Mouse (Mus musculus) small intestine, adult 2 months (tissue): Measurements from ENCODE around the gene Htr1d. TPM values are rescaled to one million over a fixed set of nuclear protein-coding genes. Genes with fewer than 3 reads are reported as not detected.

Source experiments
- H3K27ac ChIP-seq: fragments of 200-500 bp; 2 replicates; pipeline ENCODE4 v1.5.1; 2012; ENCODE audit warnings: low read depth, low read length, control low read depth, inconsistent platforms; ENCODE audit not compliant: insufficient read depth
- H3K27me3 ChIP-seq: fragments of 200-500 bp; 2 replicates; pipeline ENCODE4 v1.6.1; 2012; ENCODE audit warnings: mild to moderate bottlenecking, moderate library complexity, low read length, inconsistent platforms; ENCODE audit not compliant: control insufficient read depth, insufficient read depth
- H3K36me3 ChIP-seq: fragments of 200-500 bp; 2 replicates; pipeline ENCODE4 v1.6.1; 2012; ENCODE audit warnings: mild to moderate bottlenecking, low read length, control low read depth, inconsistent platforms; ENCODE audit not compliant: control insufficient read depth, insufficient read depth
- H3K4me1 ChIP-seq: fragments of 200-500 bp; 2 replicates; pipeline ENCODE4 v1.6.1; 2012; ENCODE audit warnings: low read length, inconsistent platforms, mixed read lengths; ENCODE audit not compliant: control insufficient read depth, insufficient read depth, insufficient read length
- H3K4me3 ChIP-seq: fragments of 200-500 bp; 2 replicates; pipeline ENCODE4 v1.5.1; 2012; ENCODE audit warnings: low read depth, mild to moderate bottlenecking, control low read depth, inconsistent platforms, low read length, moderate library complexity
- CTCF ChIP-seq: fragments of 200-500 bp; IDR thresholded peaks from 2 replicates; pipeline ENCODE4 v1.5.1; 2012; ENCODE audit warnings: low read depth, mild to moderate bottlenecking, control low read depth, inconsistent platforms, low read length, moderate library complexity, mixed read lengths; ENCODE audit not compliant: insufficient replicate concordance, insufficient read length; ENCODE audit errors: extremely low read depth
- POLR2A ChIP-seq: fragments of 200-500 bp; IDR thresholded peaks from 2 replicates; pipeline ENCODE4 v1.6.1; 2012; ENCODE audit warnings: low read depth, mild to moderate bottlenecking, control low read depth, inconsistent platforms, low read length, moderate library complexity
- WGBS: fragments of 180-500 bp; shearing (Covaris S2); methylation state at CpG from one replicate; pipeline ENCODE4 v1.1.7; 2018; 5-methylcytosine and 5-hydroxymethylcytosine counted together
- polyA plus RNA-seq: library from polyadenylated mRNA; depleted of rRNA; stranded (reverse); fragments of >200 nt; gene quantifications from 2 replicates; pipeline ENCODE4 v1.2.3, GENCODE M21; 2012; rRNA removed

Gene Htr1d
- polyA plus RNA-seq = 0.05 and 0.23 TPM in 2 replicates

GRCm38 (mm10) chr4:136423224-136423623 lies at the start of gene Htr1d:
Gene Htr1d (plus strand): TSS chr4:136423524.
- WGBS = 56% methylated on average over 9 of the region's 9 CpGs
- TF ChIP-seq POLR2A (no peak), CTCF (no peak)
- H3K27ac ChIP-seq = no peak within 1 kb of the TSS
- H3K4me1 ChIP-seq = peaks cover 8% of the 10 kb centered on the region; the same call in 1 of the 2 replicates
- peaks cover 23% of the 10 kb centered on the region for H3K27me3 ChIP-seq
- H3K36me3 ChIP-seq = no peaks in the 10 kb centered on the region
- peak within 1 kb of the TSS; percentile 52 for H3K4me3 ChIP-seq

- Histone ChIP-seq H3K36me3 (no peaks in the 10 kb centered on the region), H3K27ac (no peak overlapping the region), H3K27me3 (no peaks in the 10 kb centered on the region), H3K4me3 (no peak overlapping the region), H3K4me1 (no peaks in the 10 kb centered on the region)
- WGBS = 74% methylated on average over 5 of the region's 5 CpGs
- TF ChIP-seq POLR2A (no peak), CTCF (no peak)
These were observed 46.3 kb upstream of the Htr1d start for GRCm38 (mm10) chr4:136377001-136377400.

- TF ChIP-seq POLR2A (no peak), CTCF (peak; percentile 20; the same call in 1 of the 2 replicates)
- no peaks in the 10 kb centered on the region for H3K36me3 ChIP-seq
- 84% methylated on average over 5 of the region's 5 CpGs for WGBS
- no peak overlapping the region for H3K4me3 ChIP-seq
- H3K4me1 ChIP-seq = no peaks in the 10 kb centered on the region
- no peaks in the 10 kb centered on the region; the same call in 1 of the 2 replicates for H3K27me3 ChIP-seq
- H3K27ac ChIP-seq = no peak overlapping the region
These were observed 40.3 kb upstream of the Htr1d start for GRCm38 (mm10) chr4:136383052-136383451.

GRCm38 (mm10) chr4:136383839-136384238 lies 39.5 kb upstream of the Htr1d start:
- no peaks in the 10 kb centered on the region; the same call in 1 of the 2 replicates for H3K27me3 ChIP-seq
- no peaks in the 10 kb centered on the region for H3K4me1 ChIP-seq
- H3K4me3 ChIP-seq = no peak overlapping the region
- no peak overlapping the region for H3K27ac ChIP-seq
- 73% methylated on average over 6 of the region's 6 CpGs for WGBS
- TF ChIP-seq CTCF (no peak), POLR2A (no peak)
- H3K36me3 ChIP-seq = no peaks in the 10 kb centered on the region

- no peak overlapping the region for H3K27ac ChIP-seq
- no peak overlapping the region for H3K4me3 ChIP-seq
- H3K36me3 ChIP-seq = no peaks in the 10 kb centered on the region
- WGBS = 39% methylated on average over 11 of the region's 11 CpGs
- TF ChIP-seq POLR2A = no peak
- no peak for TF ChIP-seq CTCF
- H3K4me1 ChIP-seq = no peaks in the 10 kb centered on the region
- no peaks in the 10 kb centered on the region; the same call in none of the 2 replicates for H3K27me3 ChIP-seq
These were observed 36.1 kb upstream of the Htr1d start for GRCm38 (mm10) chr4:136387261-136387660.

GRCm38 (mm10) chr4:136401806-136402205 lies 21.5 kb upstream of the Htr1d start:
- TF ChIP-seq CTCF (no peak), POLR2A (no peak)
- Histone ChIP-seq H3K36me3 (no peaks in the 10 kb centered on the region), H3K4me3 (no peak overlapping the region), H3K27me3 (no peaks in the 10 kb centered on the region), H3K4me1 (no peaks in the 10 kb centered on the region), H3K27ac (no peak overlapping the region)
- WGBS = 76% methylated on average over 10 of the region's 10 CpGs

- Histone ChIP-seq H3K4me1 (no peaks in the 10 kb centered on the region), H3K4me3 (no peak overlapping the region), H3K27me3 (no peaks in the 10 kb centered on the region), H3K27ac (no peak overlapping the region), H3K36me3 (no peaks in the 10 kb centered on the region)
- no peak for TF ChIP-seq POLR2A
- no peak for TF ChIP-seq CTCF
- 74% methylated on average over 11 of the region's 11 CpGs for WGBS
These were observed 15.5 kb upstream of the Htr1d start for GRCm38 (mm10) chr4:136407831-136408230.

GRCm38 (mm10) chr4:136411995-136412765 lies 11.1 kb upstream of the Htr1d start:
- Histone ChIP-seq H3K4me1 (no peaks in the 10 kb centered on the region), H3K27ac (no peak overlapping the region), H3K27me3 (no peaks in the 10 kb centered on the region), H3K4me3 (no peak overlapping the region), H3K36me3 (no peaks in the 10 kb centered on the region)
- no peak for TF ChIP-seq CTCF
- no peak for TF ChIP-seq POLR2A
- WGBS = 76% methylated on average over 10 of the region's 10 CpGs
